Mouse (Mus musculus) telencephalon, adult 2 months (tissue): ENCODE data around the gene Six3.

ENCODE experiments used
- DNase-seq: peaks from one replicate; pipeline ENCODE4 v3.0.0-alpha.2; 2011; ENCODE audit warnings: low read depth, low spot score

Gene Six3

GRCm38 (mm10) chr17:85612526-85613265 is 712 bp upstream of the Six3 start:
- DNase-seq, result no peak

GRCm38 (mm10) chr17:85614011-85614721 is 758 bp downstream of the Six3 start:
- no peak for DNase-seq

GRCm38 (mm10) chr17:85614722-85615331 is 1.4 kb downstream of the Six3 start:
- no peak for DNase-seq

GRCm38 (mm10) chr17:85615586-85615985 is 2.2 kb downstream of the Six3 start:
- no peak for DNase-seq

GRCm38 (mm10) chr17:85616526-85617500 is 3.4 kb downstream of the Six3 start:
- DNase-seq, result no peak

GRCm38 (mm10) chr17:85617566-85618358 is 4.4 kb downstream of the Six3 start:
- DNase-seq, result no peak

GRCm38 (mm10) chr17:85618359-85619112 is 5.1 kb downstream of the Six3 start:
- no peak for DNase-seq

- DNase-seq, result no peak
These were observed 6.0 kb downstream of the Six3 start for GRCm38 (mm10) chr17:85619113-85620085.

GRCm38 (mm10) chr17:85620086-85620481 is 6.7 kb downstream of the Six3 start:
- DNase-seq, result no peak

- DNase-seq, result no peak
These were observed 7.5 kb downstream of the Six3 start for GRCm38 (mm10) chr17:85620680-85621504.

GRCm38 (mm10) chr17:85621505-85622310 is 8.3 kb downstream of the Six3 start:
- no peak for DNase-seq

- no peak for DNase-seq
These were observed 9.2 kb downstream of the Six3 start for GRCm38 (mm10) chr17:85622493-85623157.

- no peak for DNase-seq
These were observed 10.0 kb downstream of the Six3 start for GRCm38 (mm10) chr17:85623161-85624050.

- DNase-seq, result no peak
These were observed 10.6 kb downstream of the Six3 start for GRCm38 (mm10) chr17:85624051-85624420.
